Mouse (Mus musculus) right cerebral cortex, postnatal 25 days (tissue): Measurements from ENCODE around the gene Dlgap4.

Experiments
- DNase-seq: peaks from one replicate; pipeline ENCODE4 v3.0.0; 2022

Dlgap4 gene

GRCm38 (mm10) chr2:156663162-156663561, 49.7 kb downstream of the Dlgap4 start:
- no peak for DNase-seq

DNA sequence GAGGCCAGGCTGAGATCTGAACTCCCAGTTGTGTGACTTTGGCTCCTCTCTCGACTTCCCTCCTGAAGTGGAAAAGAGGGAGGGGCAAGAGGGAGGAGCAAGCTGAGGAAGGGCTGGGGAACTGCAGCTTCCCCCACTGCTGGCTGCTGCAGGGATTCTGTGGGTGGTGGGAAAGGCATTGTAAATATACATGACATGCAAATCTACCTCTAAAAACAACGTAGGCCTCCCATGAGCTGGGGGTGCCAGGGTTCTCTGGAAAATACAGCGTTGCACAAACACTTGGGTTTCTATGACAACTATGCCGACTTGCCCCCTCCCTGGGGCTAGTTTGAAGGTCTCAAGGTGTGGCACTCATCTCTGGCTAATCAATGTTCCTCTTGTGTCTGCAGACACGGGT, 50.9 kb downstream of the Dlgap4 start:
- no peak for DNase-seq

- peak; percentile 69 for DNase-seq
These were observed 51.6 kb downstream of the Dlgap4 start for GRCm38 (mm10) chr2:156664993-156665518.

DNA sequence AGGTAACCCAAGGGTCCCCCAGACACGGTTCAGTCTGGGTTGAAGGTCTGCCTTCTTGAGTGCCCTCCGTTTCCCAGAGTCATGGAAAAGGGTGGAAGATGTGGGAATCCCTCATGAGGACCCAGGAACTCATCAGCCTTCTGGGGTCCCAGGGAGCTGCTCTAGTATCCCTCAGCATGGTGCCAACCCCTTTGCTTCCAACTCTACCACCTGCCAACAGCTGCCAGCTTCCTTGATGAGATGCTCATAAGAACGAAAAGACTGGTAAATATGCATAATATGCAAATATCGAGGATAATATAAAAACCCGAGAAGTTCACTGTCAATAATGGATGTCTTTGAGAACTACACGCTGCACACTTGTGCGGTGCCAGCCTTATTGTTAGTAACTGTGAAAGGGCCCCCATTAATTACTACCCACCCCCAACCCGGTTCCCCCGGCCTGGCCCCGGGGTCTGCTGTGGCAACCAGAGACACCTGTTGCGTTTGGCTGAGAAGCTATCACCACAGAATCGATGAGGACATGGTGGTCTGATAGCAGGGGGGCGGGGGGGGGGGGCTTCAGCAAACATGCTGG, 52.2 kb downstream of the Dlgap4 start:
- no peak for DNase-seq

DNA sequence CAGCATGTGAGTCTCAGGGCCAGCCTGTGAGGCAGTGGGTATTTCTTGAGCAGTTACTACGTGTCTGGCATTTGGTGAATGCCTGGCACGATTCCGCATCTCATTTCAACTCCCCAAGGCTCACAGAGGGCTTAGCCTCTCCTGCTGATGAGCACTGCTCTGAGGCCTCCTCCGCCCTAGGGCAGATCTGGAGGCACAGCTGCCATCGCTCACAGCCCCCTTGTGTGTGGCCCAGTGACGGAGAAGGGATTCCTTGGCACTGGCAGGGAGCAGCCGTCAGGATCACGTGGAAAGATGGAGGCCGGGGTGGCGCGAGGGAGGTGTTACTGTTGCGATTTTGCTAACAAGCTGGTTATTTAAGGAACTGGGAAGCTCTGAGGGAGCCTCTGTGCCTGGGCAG, 52.7 kb downstream of the Dlgap4 start:
- peak; percentile 87 for DNase-seq

GRCm38 (mm10) chr2:156667290-156667689, 53.8 kb downstream of the Dlgap4 start:
- no peak for DNase-seq

DNA sequence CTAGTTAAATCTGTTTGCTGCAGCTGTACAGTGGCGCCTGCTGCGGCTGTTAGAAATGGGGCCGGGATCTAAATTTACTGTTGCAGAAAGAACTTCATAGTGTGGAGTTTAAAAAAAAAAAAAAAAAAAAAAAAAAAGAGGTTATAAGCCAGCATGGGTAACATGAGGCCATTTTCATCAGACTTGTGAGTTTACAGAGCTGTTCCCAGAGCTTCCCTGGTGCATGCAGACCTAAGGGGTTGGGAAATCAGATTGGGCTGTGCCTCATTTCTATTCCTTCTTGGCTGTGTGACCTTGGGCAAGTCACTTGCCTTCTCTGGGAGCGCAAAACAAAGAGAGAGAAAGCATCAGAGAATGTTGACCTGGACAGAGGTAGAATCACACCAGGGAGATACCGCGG, 55.1 kb downstream of the Dlgap4 start:
- DNase-seq = no peak

- DNase-seq = peak; percentile 81
These were observed 59.8 kb downstream of the Dlgap4 start for GRCm38 (mm10) chr2:156673307-156673706.

- peak; percentile 59 for DNase-seq
These were observed 60.6 kb downstream of the Dlgap4 start for GRCm38 (mm10) chr2:156673881-156674669.

GRCm38 (mm10) chr2:156676885-156677284, 63.4 kb downstream of the Dlgap4 start:
- no peak for DNase-seq

DNA sequence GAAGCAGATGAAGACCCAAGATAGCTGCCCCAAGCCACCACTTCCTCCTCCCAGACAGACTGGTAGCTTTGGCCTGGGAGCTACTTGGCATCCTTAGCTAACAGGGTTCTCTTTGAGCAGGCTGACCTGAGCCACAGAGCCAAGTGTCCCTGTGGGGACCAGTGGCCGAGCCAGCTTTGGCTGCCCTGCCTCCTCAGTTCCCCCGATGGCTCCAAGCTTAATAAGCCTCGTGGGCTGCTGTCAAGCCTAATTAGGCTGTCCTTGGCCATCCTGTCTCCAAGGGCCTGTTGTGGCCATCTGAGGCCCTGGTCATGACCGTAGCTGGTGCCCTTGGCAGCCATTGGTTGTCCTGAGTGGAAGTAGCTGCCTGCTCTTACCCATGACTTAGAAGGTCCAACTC, 64.6 kb downstream of the Dlgap4 start:
- DNase-seq = no peak

GRCm38 (mm10) chr2:156682965-156683364, 69.5 kb downstream of the Dlgap4 start:
- DNase-seq = no peak

DNA sequence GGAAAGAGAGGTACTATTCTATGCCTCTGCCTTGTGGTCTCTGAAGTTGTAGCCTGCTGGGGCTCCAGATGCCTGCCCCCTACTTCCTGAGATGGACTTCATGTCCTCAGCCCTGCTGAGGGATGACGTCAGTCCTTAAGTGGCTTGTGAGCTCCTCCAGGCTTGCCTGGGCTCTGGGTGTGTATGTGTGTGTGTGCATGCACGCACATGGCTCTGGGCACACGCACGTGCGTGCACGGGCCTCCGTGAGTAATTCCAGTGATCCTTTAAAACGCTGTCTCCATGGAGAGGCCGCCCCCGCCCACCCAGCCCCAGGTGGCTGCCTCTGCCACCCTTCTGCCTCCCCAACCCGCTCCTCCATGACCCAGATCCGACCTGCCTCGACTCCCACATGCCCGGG, 72.5 kb downstream of the Dlgap4 start:
- no peak for DNase-seq

- no peak for DNase-seq
These were observed 73.2 kb downstream of the Dlgap4 start for GRCm38 (mm10) chr2:156686754-156687153.

DNA sequence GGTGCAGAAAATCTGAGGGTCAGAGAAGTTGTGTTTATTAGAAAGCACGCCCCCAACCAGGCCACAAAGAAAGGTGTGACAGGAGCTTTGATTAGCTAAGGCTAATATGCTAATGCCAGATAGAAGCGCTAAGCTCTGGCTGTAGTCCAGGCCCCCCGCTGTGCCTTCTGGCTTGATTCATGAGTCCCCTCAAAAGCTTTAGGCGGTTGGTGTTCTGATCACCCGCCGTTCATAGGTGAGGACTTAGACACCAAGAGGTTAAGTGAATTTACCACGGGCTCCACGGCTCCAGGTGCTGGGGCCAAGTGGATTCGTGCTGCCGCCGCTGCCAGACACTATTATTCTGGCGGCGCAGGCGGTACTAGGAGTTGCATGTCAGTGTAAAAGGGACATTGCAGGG, 75.1 kb downstream of the Dlgap4 start:
- no peak for DNase-seq

GRCm38 (mm10) chr2:156690833-156691232, 77.3 kb downstream of the Dlgap4 start:
- no peak for DNase-seq

GRCm38 (mm10) chr2:156691746-156692145, 78.2 kb downstream of the Dlgap4 start:
- DNase-seq = no peak

DNA sequence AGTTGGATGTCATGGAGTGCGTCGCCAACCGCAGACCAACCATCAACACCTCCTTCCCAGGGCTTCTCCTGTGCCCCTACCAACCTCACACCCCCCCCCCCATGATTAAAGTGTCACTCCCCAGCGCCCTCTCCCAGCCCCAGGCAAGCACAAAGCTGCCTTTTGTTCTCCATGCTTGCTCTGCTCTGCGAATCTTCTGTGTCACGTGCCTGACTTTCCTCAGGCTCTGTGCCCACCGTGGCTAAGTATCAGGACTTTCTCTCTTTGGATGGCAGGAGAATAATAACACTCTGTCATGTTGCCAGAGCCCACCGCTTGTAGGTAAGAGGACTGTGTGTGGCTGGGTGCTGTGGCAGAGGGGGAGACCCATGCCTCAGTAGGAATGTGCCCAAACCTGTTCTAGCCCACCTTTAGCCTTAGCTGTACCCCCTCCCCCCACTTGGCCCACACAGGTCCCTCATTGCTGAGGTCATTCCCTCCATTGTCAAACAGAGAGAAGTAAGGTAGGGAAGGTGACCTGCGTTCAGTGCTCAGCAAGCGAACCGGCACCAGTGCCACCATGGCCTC, 79.8 kb downstream of the Dlgap4 start:
- no peak for DNase-seq

GRCm38 (mm10) chr2:156697261-156697660, 83.8 kb downstream of the Dlgap4 start:
- no peak for DNase-seq

GRCm38 (mm10) chr2:156698168-156698567, 84.7 kb downstream of the Dlgap4 start:
- DNase-seq = no peak

DNA sequence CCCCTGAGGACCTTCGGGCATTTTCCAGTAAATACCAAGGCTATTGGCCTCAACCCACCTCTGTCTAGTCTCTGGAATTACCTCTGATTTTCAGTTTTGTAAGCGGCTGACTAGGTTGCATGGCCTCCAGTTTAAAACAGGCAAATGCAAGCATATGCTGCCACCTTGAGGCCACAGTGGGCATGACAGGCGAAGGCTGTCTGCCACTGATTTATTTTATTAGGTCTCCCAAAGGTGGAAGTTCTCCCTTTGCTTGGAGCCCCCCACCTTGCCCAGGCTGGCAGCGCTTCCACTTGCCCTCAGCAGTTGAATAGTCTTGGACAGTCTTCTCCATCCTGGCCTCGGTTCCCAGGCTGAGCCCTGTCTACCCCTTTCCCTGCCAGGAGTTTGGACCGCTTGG, 92.0 kb downstream of the Dlgap4 start:
- DNase-seq = peak; percentile 75

DNA sequence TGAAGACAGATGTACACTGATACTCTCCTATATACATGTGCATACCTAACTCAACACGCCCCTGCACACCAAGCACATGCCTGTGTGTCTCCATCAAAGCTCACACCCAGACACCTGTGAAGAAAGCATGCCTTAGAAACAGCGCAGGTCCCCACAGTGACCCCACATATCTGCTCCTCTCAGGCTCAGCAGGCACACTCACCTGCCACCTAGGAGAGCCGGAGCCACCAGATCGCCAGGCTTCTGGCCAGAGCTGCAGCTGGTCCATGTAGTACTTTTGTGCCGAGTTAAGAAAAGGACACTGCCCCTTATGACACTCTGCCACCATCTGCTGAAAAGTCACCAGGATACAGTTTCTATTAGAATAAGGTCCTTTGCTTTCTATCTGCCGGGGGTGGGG, 103.2 kb downstream of the Dlgap4 start:
- no peak for DNase-seq

DNA sequence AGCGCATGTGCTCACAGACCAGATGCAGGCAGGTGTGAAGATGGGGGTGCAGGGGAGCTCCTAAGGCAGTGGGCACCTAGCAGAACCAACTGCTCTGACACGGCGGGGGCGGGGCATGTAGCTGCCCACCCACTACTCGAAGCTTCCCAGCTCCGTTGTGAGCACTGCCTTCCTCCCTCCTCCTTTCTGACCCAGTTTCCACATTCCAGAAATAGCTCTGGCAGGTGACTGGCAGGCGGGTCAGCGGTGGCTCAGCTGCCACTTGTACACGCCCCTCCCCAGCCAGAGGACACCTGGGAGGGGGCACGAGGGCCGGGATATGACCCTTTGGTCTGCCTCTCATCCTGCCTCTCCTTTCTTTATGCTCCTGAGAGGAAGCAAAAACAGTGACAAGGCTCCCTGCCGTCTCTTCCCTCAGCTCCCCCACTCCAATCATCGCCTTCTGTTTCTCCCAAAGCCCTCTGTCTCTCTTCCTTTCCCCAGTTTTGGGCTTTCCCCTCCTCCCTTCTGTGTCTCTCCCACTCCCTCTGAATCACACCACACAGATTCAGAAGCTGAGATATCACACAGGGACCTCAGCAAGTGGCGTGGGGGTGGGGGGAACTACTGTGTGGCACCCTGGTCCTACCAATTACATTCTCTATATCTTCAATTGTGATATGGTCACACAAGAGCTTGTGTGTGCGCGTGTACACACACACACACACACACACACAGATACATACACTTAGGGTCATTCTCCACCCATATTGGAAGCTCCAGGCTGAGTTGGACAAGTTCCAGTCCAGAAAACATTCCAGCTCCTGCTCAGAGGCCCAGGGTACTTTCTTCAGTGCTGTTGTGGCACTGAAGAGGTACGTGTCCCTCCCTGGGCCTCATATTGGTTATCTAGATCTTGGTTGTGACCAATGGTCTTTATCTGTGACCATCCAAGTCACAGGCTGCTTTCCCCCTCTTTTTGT, 104.1 kb downstream of the Dlgap4 start:
- peak; percentile 79 for DNase-seq
